Mouse (Mus musculus) megakaryocyte-erythroid progenitor cell, adult 5 weeks (primary cell): ENCODE results near the gene 4931414P19Rik. TPM values are rescaled to one million over a fixed set of nuclear protein-coding genes. Genes with fewer than 3 reads are reported as not detected.

ENCODE experiments used
- polyA plus RNA-seq: library from polyadenylated mRNA; stranded (reverse); fragments of >175 nt; gene quantifications from 2 replicates; pipeline ENCODE4 v1.2.3, GENCODE M21; 2012

Gene 4931414P19Rik
- polyA plus RNA-seq = 16.5 and 26.8 TPM in 2 replicates

DNA sequence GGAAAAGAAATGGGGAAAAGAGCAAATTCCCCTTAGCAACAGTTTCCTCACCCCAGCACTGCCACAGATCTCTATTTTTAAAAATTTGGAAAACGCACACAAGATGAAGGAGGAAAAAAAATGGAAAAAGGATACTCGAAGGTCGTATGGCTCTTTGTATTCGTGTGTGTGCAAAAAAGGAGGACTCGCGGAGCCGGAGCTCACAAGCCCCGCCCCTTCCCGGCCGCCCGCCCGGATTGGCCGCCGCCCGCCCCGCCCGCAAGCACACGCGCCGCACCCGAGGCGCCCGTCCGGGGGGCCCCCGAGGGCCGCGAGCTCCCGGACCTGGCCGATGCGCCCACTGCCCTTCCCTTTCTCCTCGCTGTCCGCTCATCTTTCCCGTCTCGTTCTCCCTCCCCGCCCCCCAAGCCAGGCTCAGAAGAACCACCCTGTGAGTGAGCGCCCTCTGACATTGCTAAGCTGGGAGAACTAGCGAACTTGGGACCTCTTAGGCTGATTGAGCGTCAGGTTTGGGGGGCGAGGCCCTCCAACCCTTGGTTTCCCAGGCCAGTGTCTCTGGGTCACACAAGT is at the start of gene 4931414P19Rik:
TSS of gene 4931414P19Rik (minus strand) at position 242 of the 570 bp plus-strand sequence.

GRCm38 (mm10) chr14:54641305-54641969 is 35.6 kb upstream of the 4931414P19Rik start, which contains the start of gene Cdh24:
Gene Cdh24 (minus strand): TSS chr14:54641364.

GRCm38 (mm10) chr14:54640946-54641304 is 35.1 kb upstream of the 4931414P19Rik start, which contains the start of gene Gm17606:
Gene Gm17606 (plus strand): TSS chr14:54640952.

GRCm38 (mm10) chr14:54621133-54621532 is 15.3 kb upstream of the 4931414P19Rik start, which contains the start of gene Psmb11:
Gene Psmb11 (plus strand): TSS chr14:54621433.

DNA sequence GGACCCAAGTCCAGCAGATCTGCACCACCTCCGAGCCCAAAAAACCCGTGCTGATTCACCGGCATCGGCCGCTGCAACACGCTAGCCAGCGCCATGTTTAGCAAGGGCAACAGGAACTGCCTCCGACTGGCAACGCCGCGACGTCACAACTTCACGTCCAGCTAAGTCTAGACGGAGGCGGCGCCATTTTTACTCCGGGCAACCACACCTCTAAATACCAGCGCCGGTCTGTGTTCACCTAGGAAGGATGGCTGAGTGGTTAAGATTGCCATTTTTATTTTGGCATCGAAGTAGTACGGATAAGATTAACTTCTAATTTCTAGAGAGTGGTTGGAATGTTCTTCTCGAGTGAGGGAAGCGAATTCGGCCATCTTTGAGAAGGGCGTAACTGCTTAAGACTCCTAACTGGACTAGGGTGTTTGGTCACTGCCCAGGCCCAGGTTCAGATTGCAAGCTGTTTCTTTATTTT is 12.1 kb upstream of the 4931414P19Rik start, which contains the start of gene Psmb5:
TSS of gene Psmb5 (minus strand) at position 126 of the 469 bp plus-strand sequence.

GRCm38 (mm10) chr14:54577089-54577982 is 28.5 kb downstream of the 4931414P19Rik start, which contains the start of gene Ajuba:
Gene Ajuba (minus strand): TSS chr14:54577558.

DNA sequence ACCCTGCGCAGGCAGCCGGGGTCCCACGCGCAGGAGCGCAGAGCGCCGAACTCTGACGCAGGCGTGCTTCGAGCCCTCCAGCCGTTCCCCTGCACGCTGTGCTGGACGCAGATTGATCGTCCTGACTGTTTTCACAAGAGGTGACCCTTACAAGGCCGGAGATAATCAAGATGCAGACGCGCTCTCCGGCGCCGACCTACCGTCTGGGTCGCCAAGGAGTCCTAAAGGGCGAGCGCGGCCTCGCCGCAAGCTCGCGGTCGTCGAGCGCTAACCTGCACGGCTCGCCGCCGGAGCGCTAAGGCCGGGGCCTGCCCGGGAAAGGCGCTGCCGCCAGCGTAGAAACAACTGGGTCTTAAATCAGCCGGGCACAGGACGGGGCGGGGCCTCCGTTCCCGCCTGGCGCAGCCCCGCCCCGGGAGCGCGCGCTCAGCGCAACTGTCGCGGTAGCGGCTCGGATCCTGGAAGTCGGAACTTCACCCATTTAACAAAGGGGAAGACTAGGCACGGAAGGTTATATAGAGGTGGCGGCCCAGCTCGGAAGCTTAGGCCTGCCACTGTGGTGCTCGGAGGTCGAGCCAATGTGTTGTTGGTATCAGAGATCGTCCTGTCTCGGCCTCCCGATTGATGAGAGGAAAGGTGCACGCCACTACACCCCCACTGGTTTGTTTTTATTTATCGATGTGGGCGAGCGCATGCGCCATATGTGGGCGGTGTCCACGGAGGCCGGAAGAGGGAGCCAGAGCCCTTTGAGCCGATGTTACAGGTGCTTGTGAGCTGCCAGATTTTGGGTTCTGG is 51.6 kb downstream of the 4931414P19Rik start, which contains the start of gene Haus4:
TSS of gene Haus4 (minus strand) at position 642 of the 795 bp plus-strand sequence.

Other genes with a start within 250 kb of the 4931414P19Rik start
- gene Oxa1l, start 245.2 kb downstream of the 4931414P19Rik start, polyA plus RNA-seq = 109 and 115 TPM in 2 replicates
- gene Slc7a7, start 188.2 kb downstream of the 4931414P19Rik start, polyA plus RNA-seq = 2.2 and 3.1 TPM in 2 replicates
- 960 and 1,112 TPM in 2 replicates for gene Mrpl52, start 179.1 kb downstream of the 4931414P19Rik start, polyA plus RNA-seq
- gene Mmp14, start 174.4 kb downstream of the 4931414P19Rik start, polyA plus RNA-seq = 20.3 and 22.5 TPM in 2 replicates
- 296 and 301 TPM in 2 replicates for gene Lrp10, start 141.9 kb downstream of the 4931414P19Rik start, polyA plus RNA-seq
- 3.4 and 4.2 TPM in 2 replicates for gene Rem2, start 129.9 kb downstream of the 4931414P19Rik start, polyA plus RNA-seq
- 273 and 283 TPM in 2 replicates for gene Prmt5, start 88.5 kb downstream of the 4931414P19Rik start, polyA plus RNA-seq
- gene Haus4, start 51.4 kb downstream of the 4931414P19Rik start, polyA plus RNA-seq = 99.9 and 102 TPM in 2 replicates
- gene Ajuba, start 28.4 kb downstream of the 4931414P19Rik start, polyA plus RNA-seq = 1.2 and 1.8 TPM in 2 replicates
- 171 and 175 TPM in 2 replicates for gene Psmb5, start 12.0 kb upstream of the 4931414P19Rik start, polyA plus RNA-seq
- gene Psmb11, start 15.4 kb upstream of the 4931414P19Rik start, polyA plus RNA-seq = 0.03 TPM in 1 of 2 replicates, not detected in the other
- gene Gm17606, start 35.0 kb upstream of the 4931414P19Rik start, polyA plus RNA-seq = not detected in 2 replicates
- gene Cdh24, start 35.4 kb upstream of the 4931414P19Rik start, polyA plus RNA-seq = 8.6 and 11.3 TPM in 2 replicates
- gene 1700123O20Rik, start 80.2 kb upstream of the 4931414P19Rik start, polyA plus RNA-seq = 97.6 and 115 TPM in 2 replicates
- 689 and 1,048 TPM in 2 replicates for gene Acin1, start 80.9 kb upstream of the 4931414P19Rik start, polyA plus RNA-seq
- 0.06 TPM in 1 of 2 replicates, not detected in the other for gene Gm29776, start 92.8 kb upstream of the 4931414P19Rik start, polyA plus RNA-seq
- 125 and 136 TPM in 2 replicates for gene Cebpe, start 106.2 kb upstream of the 4931414P19Rik start, polyA plus RNA-seq
- 4.6 and 7.5 TPM in 2 replicates for gene Slc7a8, start 176.0 kb upstream of the 4931414P19Rik start, polyA plus RNA-seq
- gene Rnf212b, start 208.1 kb upstream of the 4931414P19Rik start, polyA plus RNA-seq = not detected in 2 replicates